Mouse (Mus musculus) limb, embryonic 15.5 days (tissue): ENCODE data around the gene Ttc28. TPM values are rescaled to one million over a fixed set of nuclear protein-coding genes. Genes with fewer than 3 reads are reported as not detected.
A peak's percentile ranks its signal among the peaks of the same experiment; 100 is the strongest.

Experiments used
- ATAC-seq: fragments of 200-750 bp; cut with Nextera tagmentation; 2 replicates; pipeline ENCODE4 v1.8.0; 2017; ENCODE audit warnings: low read depth, moderate TSS enrichment; ENCODE audit not compliant: insufficient number of reproducible peaks, low FRiP score, low TSS enrichment
- H3K27ac ChIP-seq: fragments of 300-500 bp; sonication (generic); 2 replicates; pipeline ENCODE4 v1.5.1; 2015; ENCODE audit warnings: moderate library complexity, mild to moderate bottlenecking, inconsistent platforms
- H3K27me3 ChIP-seq: fragments of 300-500 bp; sonication (generic); 2 replicates; pipeline ENCODE4 v1.6.1; 2015; ENCODE audit warnings: inconsistent platforms
- H3K36me3 ChIP-seq: fragments of 300-500 bp; sonication (generic); 2 replicates; pipeline ENCODE4 v1.6.1; 2015; ENCODE audit warnings: inconsistent platforms
- H3K4me1 ChIP-seq: fragments of 300-500 bp; sonication (generic); 2 replicates; pipeline ENCODE4 v1.6.1; 2015; ENCODE audit warnings: inconsistent platforms
- H3K4me2 ChIP-seq: fragments of 300-500 bp; sonication (generic); 2 replicates; pipeline ENCODE4 v1.6.1; 2015; ENCODE audit warnings: mild to moderate bottlenecking, inconsistent platforms
- H3K4me3 ChIP-seq: fragments of 300-500 bp; sonication (generic); 2 replicates; pipeline ENCODE4 v1.5.1; 2015; ENCODE audit warnings: mild to moderate bottlenecking, inconsistent platforms
- H3K9ac ChIP-seq: fragments of 300-500 bp; sonication (generic); 2 replicates; pipeline ENCODE4 v1.6.1; 2015; ENCODE audit warnings: inconsistent platforms
- H3K9me3 ChIP-seq: fragments of 300-500 bp; sonication (generic); 2 replicates; pipeline ENCODE4 v1.6.1; 2016; ENCODE audit warnings: inconsistent platforms
- WGBS: fragments of 180-500 bp; shearing (Covaris S2); methylation state at CpG from one replicate; pipeline ENCODE4 v1.1.7; 2015; 5-methylcytosine and 5-hydroxymethylcytosine counted together
- polyA plus RNA-seq: library from polyadenylated mRNA; unstranded; fragments of >200 nt; fragmentation: Nextera tagmentation; extraction: Ambion mirVana; gene quantifications from 2 replicates; pipeline ENCODE4 v1.2.1, GENCODE M21; 2015

Gene Ttc28
- polyA plus RNA-seq, 1 experiment from 2014 or later: 14.7 TPM

DNA sequence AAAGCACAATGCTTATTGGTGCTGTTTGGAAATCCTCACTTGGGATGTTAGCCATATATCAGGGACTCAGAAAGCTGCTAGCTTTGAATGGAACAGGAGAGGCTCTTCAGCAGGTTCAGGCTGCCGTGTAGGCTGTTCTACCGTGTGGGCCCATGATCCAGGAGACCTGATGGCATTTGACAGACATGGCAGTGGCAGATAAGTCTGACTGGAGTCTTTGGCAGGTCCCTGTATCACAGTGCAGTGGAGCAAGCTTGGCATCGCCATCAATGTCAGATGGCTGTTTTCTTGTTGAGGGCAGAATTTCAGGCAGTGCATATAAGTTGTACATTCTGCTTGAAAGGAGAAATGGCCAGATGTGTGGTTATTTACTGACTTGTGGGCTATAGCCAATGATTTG is 11.0 kb downstream of the Ttc28 start:
- no peak for ATAC-seq
- Histone ChIP-seq H3K4me3 (no peak overlapping the region), H3K4me2 (no peak overlapping the region), H3K27me3 (no peaks in the 10 kb centered on the region), H3K27ac (no peak overlapping the region), H3K9ac (no peak overlapping the region), H3K36me3 (peaks cover 36% of the 10 kb centered on the region), H3K9me3 (no peaks in the 10 kb centered on the region), H3K4me1 (no peaks in the 10 kb centered on the region)
- 93% methylated on average over 3 of the region's 3 CpGs for WGBS

DNA sequence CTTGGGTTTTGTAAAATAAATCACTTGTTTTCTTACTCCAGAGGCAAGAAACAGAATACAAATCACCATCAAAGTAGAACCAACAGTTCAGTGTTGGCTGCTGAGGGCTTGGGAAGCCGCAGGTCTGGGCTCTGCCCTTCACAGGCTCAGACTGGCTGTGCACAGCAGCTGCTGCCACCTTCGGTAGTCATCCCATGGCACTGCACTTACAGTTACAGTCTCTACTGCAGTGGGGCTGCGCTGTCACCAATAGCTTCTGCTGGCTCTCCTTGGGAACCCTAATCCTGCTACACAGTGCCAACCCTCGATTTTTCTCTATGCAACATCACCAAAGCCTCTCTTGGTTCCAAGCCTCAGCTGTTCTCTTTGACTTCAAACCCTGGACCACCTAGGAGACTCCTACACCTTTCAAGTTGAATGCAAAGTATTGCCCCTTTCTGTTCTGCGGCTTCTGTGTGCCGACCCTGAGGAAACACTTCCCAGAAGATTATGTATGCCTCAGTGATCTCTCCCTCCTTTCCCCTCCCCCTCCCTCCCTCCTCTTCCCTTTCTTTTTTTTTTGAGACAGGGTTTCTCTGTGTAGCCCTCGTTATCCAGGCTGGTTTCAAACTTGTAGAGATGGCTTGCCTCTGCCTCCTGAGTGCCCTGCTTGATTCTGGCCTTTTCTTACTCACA is 17.6 kb downstream of the Ttc28 start:
- Histone ChIP-seq H3K9ac (no peak overlapping the region), H3K27me3 (no peaks in the 10 kb centered on the region), H3K4me3 (no peak overlapping the region), H3K4me1 (no peaks in the 10 kb centered on the region), H3K4me2 (no peak overlapping the region), H3K36me3 (peaks cover 39% of the 10 kb centered on the region), H3K27ac (0 out of 2 replicates have a peak overlapping the region, but pooled peaks have one; percentile 1), H3K9me3 (no peaks in the 10 kb centered on the region)
- ATAC-seq: no peak
- whole genome bisulfite sequencing: 54% methylated on average over 7 of the region's 7 CpGs

DNA sequence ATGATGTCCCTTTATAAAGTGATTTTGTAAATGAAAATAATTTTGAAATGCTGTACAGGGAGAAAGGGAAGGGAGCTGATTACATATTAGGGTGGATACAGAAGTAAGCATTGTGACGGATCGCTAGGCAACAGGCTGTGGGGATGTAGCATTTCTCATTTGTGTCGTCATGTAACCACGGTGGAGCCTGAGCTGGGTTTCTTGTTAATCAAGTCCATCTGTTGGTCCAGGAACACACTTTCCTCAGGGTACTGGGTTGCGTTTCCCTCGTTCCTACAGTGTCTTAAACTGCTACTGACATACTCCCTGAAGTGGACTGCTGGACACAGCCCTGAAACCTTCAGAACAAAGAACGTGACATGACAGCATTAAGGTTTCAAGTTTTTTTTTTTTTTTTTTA is 18.6 kb downstream of the Ttc28 start:
- Histone ChIP-seq H3K9ac (no peak overlapping the region), H3K4me3 (no peak overlapping the region), H3K4me1 (no peaks in the 10 kb centered on the region), H3K9me3 (no peaks in the 10 kb centered on the region), H3K27me3 (no peaks in the 10 kb centered on the region), H3K27ac (no peak overlapping the region), H3K4me2 (no peak overlapping the region), H3K36me3 (peaks cover 30% of the 10 kb centered on the region)
- WGBS: 32% methylated on average over 7 of the region's 7 CpGs
- ATAC-seq: peak; percentile 58; the same call in 1 of the 2 replicates

DNA sequence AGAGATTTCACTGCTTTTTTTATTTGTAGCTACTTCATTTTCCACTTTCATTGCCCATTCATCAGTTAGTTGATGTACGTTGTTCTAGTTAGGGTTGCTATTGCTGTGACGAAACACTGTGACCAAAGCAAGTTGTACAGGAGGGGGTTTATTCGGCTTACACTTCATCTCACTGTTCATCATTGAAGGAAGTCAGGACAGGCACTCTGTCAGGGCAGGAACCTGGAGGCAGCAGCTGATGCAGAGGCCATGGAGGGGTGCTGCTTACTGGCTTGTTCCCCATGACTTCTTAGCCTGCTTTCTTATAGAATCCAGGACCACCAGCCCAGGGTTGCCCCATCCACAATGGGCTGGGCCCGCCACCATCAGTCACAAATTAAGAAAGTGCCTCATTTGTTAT is 19.2 kb downstream of the Ttc28 start:
- peaks cover 25% of the 10 kb centered on the region for H3K36me3 ChIP-seq
- H3K9me3 ChIP-seq: no peaks in the 10 kb centered on the region
- no peak overlapping the region for H3K4me2 ChIP-seq
- H3K4me3 ChIP-seq: no peak overlapping the region
- no peaks in the 10 kb centered on the region for H3K4me1 ChIP-seq
- no peak overlapping the region for H3K27ac ChIP-seq
- ATAC-seq: no peak
- 63% methylated on average over 4 of the region's 4 CpGs for WGBS
- H3K27me3 ChIP-seq: no peaks in the 10 kb centered on the region
- no peak overlapping the region for H3K9ac ChIP-seq

GRCm38 (mm10) chr5:110900331-110900730 is 20.7 kb downstream of the Ttc28 start:
- no peak for ATAC-seq
- peaks cover 14% of the 10 kb centered on the region for H3K36me3 ChIP-seq
- H3K4me3 ChIP-seq: no peak overlapping the region
- no peak overlapping the region for H3K27ac ChIP-seq
- no peak overlapping the region for H3K9ac ChIP-seq
- H3K4me1 ChIP-seq: no peaks in the 10 kb centered on the region
- no peaks in the 10 kb centered on the region for H3K27me3 ChIP-seq
- H3K9me3 ChIP-seq: no peaks in the 10 kb centered on the region
- no peak overlapping the region for H3K4me2 ChIP-seq

DNA sequence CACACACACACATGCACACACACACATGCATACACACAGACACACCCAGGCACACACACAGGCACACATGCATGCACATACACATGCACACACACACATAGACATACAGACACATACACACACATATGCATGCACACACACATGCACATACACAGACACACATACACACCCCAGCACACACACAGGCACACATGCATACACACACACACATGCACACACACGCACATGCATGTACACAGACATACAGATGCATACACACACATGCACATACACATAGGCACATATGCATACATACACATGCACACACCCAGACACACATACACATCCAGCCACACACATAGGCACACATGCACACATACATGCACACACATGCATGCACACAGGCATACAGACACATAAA is 27.1 kb downstream of the Ttc28 start:
- 90% methylated on average over 1 of the region's 1 CpGs for WGBS
- H3K36me3 ChIP-seq: peaks cover 14% of the 10 kb centered on the region
- H3K4me3 ChIP-seq: no peak overlapping the region
- H3K27me3 ChIP-seq: no peaks in the 10 kb centered on the region
- ATAC-seq: 0 out of 2 replicates have a peak, but pooled peaks have one; percentile 52
- peaks cover under 1% of the 10 kb centered on the region; the same call in 1 of the 2 replicates for H3K4me1 ChIP-seq
- H3K4me2 ChIP-seq: no peak overlapping the region
- H3K9me3 ChIP-seq: no peaks in the 10 kb centered on the region
- H3K27ac ChIP-seq: no peak overlapping the region
- H3K9ac ChIP-seq: no peak overlapping the region

GRCm38 (mm10) chr5:110908879-110909278 is 29.3 kb downstream of the Ttc28 start:
- Histone ChIP-seq H3K4me1 (peaks cover 3% of the 10 kb centered on the region; the same call in 1 of the 2 replicates), H3K9me3 (no peaks in the 10 kb centered on the region), H3K4me2 (no peak overlapping the region), H3K27me3 (no peaks in the 10 kb centered on the region), H3K4me3 (no peak overlapping the region), H3K27ac (no peak overlapping the region), H3K9ac (no peak overlapping the region), H3K36me3 (peaks cover 11% of the 10 kb centered on the region)
- no peak for ATAC-seq

DNA sequence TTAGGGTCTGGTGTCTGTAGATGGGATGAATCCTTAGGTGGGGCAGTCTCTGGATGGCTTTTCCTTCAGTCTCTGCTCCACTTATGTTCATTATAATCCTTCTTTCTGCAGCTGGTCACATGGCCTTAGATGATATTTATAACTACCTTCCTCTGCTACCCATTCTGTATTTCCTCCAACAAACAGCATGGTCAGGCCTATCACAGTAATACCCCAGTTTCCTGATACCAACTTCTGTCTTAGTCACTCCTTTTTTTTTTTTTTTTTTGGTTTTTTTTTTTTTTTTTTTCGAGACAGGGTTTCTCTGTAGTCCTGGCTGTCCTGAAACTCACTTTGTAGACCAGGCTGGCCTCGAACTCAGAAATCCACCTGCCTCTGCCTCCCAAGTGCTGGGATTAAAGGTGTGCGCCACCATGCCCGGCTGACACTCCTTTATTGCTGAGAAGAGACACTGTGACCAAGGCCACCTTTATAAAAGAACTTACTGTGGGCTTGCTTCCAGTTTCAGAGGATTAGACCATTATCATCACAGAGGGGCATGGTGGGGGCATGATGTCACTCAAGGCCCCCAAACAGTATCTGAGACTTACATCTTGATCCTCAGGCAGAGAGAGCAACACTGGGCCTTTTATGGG is 30.5 kb downstream of the Ttc28 start:
- Histone ChIP-seq H3K4me3 (no peak overlapping the region), H3K36me3 (peaks cover 9% of the 10 kb centered on the region), H3K9ac (no peak overlapping the region), H3K4me1 (peaks cover 3% of the 10 kb centered on the region; the same call in 1 of the 2 replicates), H3K27me3 (no peaks in the 10 kb centered on the region), H3K27ac (no peak overlapping the region), H3K9me3 (no peaks in the 10 kb centered on the region), H3K4me2 (no peak overlapping the region)
- 86% methylated on average over 4 of the region's 4 CpGs for WGBS
- ATAC-seq: no peak

DNA sequence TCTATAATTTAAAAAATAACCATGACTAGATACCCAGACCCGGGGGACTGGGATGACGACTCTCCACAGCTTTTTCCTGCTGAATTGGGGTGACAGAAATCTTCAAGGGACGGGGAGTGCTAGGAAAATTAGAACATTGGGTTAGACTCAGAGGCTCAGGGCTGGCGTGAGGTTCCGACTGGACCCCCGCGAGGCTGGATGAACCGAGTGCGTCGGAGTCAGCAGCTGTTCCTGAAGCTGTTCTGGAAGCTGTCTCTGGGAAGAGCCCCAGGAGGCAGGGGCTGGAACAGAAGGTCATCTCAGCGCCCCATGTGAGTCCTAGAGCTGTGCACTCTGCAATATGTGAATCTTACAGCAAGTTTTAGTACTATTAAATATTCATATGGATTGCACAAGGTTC is 35.3 kb downstream of the Ttc28 start:
- 87% methylated on average over 11 of the region's 11 CpGs for WGBS
- peaks cover 3% of the 10 kb centered on the region; the same call in 1 of the 2 replicates for H3K36me3 ChIP-seq
- no peak overlapping the region for H3K9ac ChIP-seq
- no peak overlapping the region for H3K4me3 ChIP-seq
- ATAC-seq: no peak
- H3K4me1 ChIP-seq: peaks cover 3% of the 10 kb centered on the region; the same call in 1 of the 2 replicates
- no peak overlapping the region for H3K27ac ChIP-seq
- H3K4me2 ChIP-seq: no peak overlapping the region
- H3K27me3 ChIP-seq: no peaks in the 10 kb centered on the region
- H3K9me3 ChIP-seq: no peaks in the 10 kb centered on the region

DNA sequence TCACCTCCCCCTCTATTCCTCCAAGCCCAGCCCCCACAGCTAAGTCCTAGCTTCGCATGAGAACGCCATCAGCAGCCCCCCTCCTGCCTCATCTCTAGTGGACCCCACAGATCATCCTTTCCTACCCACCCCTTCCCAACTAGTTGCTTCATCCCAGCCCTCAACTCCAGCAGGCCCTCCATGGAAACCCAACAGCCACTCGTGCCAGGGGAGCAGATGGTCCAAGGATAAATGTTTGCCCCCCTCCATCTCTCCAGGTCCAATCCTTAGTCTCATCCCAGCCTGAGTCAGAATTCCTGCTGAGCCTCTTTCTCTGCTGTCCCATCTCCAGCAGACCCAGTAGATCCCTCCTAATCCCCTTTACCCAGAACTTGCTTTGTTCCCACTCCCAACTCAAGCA is 36.6 kb downstream of the Ttc28 start:
- Histone ChIP-seq H3K4me2 (no peak overlapping the region), H3K27ac (no peak overlapping the region)
- 82% methylated on average over 3 of the region's 3 CpGs for WGBS

GRCm38 (mm10) chr5:110919541-110919940 is 39.9 kb downstream of the Ttc28 start:
- Histone ChIP-seq H3K9ac (no peak overlapping the region), H3K4me2 (no peak overlapping the region), H3K27ac (no peak overlapping the region), H3K36me3 (peaks cover 3% of the 10 kb centered on the region; the same call in 1 of the 2 replicates), H3K27me3 (no peaks in the 10 kb centered on the region), H3K4me1 (no peaks in the 10 kb centered on the region), H3K9me3 (no peaks in the 10 kb centered on the region), H3K4me3 (no peak overlapping the region)
- WGBS: 44% methylated on average over 4 of the region's 4 CpGs
- no peak for ATAC-seq

More for the DNA sequence above, 36.6 kb downstream of the Ttc28 start:
- Histone ChIP-seq H3K9ac (no peak overlapping the region), H3K36me3 (peaks cover 3% of the 10 kb centered on the region; the same call in 1 of the 2 replicates), H3K9me3 (no peaks in the 10 kb centered on the region), H3K4me1 (peaks cover 3% of the 10 kb centered on the region; the same call in 1 of the 2 replicates), H3K4me3 (no peak overlapping the region), H3K27me3 (no peaks in the 10 kb centered on the region)
- no peak for ATAC-seq

DNA sequence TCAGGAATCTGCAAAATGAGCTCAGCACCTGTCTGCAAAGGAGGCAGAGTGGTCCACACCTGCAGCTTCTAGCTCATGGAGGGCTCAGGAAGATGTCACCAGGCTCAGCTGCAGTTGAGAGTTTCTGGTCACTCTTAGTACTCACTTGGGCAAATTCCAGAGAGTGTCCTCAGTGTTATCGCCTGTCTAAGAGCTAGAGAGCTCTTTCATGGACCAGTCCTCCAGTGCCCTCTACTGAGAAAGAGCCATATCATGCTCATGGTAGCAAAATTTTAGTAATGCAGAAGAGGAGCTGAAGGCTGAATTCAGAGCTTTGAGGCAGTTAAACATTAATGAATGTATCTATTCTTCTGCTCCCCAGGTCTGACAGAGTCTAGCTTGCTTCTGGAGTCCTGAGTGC is 43.7 kb downstream of the Ttc28 start:
- Histone ChIP-seq H3K9me3 (no peaks in the 10 kb centered on the region), H3K27ac (no peak overlapping the region), H3K4me1 (0 out of 2 replicates have a peak, but pooled peaks cover 5% of the 10 kb centered on the region), H3K36me3 (peaks cover under 1% of the 10 kb centered on the region; the same call in 1 of the 2 replicates), H3K4me3 (no peak overlapping the region), H3K9ac (no peak overlapping the region), H3K4me2 (no peak overlapping the region), H3K27me3 (no peaks in the 10 kb centered on the region)
- 27% methylated on average over 1 of the region's 1 CpGs for WGBS
- no peak for ATAC-seq
